Mouse (Mus musculus) v-Abl transformed pro-B cells (cell line): ENCODE measurements around the gene Dnaja3.

Experiments used
- in situ Hi-C, 2 experiments: fragments of 400-800 bp; cut with MboI; formaldehyde crosslinking; loops; one replicate each; pipeline ENCODE4 v1.15.1; 2025; ENCODE audit not compliant: unreplicated experiment in 2 of 2

The Dnaja3 gene

GRCm38 (mm10) chr16:4606431-4607084 is 33.2 kb upstream of the Dnaja3 start:
- in situ Hi-C loops, result loop anchor here (5.0 kb wide), 3 partner anchors 34 to 294 kb away; no protein-coding TSS in a partner anchor

DNA sequence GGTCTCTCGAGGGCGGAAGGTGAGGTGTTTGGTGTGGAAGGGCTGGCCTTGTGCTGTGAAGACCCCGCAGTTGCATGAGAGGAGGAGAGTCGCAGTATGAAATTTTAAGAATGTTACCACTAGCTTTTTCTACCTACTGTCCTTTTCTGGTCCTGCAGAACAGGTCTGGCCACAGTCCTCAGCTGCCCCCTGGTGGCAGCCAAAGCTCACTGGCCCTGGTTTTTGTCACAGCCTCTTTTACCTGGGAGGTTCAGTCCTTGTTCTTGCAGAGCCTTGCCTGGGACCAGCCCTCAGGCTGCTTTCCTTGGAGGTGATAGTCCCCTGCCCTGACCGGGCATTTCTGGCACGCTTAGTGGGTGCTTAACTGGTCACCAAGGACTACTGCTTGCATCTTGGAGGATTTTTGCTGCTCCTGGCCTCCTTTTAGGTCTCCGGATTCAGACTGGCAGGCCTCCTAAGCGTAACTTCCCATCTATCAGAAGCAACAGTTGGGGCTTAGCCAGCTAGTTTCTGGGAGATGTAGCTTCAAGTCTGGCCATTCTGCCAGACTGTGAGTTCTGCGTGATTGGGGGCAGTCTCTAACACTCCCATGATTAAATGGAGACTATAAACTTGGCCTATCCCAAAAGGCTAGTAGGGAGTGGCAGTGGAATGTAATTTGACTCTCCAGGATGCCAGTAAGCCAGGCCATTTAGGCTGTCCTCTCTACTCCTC is 31.8 kb upstream of the Dnaja3 start:
- in situ Hi-C loops, result loop anchor here (5.0 kb wide), 3 partner anchors 36 to 296 kb away; no protein-coding TSS in a partner anchor

DNA sequence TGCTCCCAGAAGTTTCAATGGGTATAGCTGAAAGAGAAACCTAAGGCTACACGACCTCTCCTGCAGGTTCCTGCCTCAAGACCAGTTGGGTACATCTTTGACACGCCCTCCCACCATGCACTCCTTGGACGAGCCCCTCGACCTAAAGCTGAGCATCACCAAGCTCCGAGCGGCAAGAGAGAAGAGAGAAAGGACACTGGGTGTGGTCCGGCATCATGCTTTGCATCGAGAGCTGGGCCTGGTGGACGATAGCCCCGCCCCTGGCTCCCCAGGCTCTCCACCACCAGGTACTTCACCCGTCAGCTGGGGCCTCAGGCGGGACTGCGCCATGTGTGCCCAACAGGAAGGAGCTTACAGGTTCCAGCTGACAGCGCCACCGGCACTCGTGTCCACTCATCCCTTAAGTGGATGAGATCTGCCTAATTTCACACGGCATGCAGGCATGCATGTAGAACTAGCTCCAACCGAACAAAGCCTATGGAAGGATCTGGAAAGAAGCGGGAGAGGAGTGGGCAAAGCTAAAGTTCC is 31.2 kb upstream of the Dnaja3 start:
- in situ Hi-C loops, result loop anchor here (5.0 kb wide), 3 partner anchors 36 to 296 kb away; no protein-coding TSS in a partner anchor

DNA sequence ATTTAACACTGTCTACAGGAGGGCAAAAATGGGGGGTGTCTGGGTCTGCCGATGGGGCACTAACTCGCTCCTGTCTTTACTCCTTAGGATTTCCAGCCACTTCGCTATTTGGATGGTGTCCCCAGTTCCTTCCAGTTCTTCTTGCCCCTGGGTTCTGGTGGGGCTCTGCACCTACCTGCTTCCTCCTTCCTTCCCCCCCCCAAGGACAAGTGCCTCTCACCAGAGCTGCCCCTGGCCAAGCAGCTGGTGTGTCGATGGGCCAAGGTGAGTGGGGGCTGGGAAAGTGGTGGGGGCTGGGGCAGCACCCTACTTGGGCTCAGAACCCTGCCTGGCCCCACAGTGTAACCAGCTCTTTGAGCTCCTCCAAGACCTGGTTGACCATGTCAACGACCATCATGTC is 28.6 kb upstream of the Dnaja3 start:
- in situ Hi-C loops, result loop anchor here (5.0 kb wide), 3 partner anchors 44 to 119 kb away; no protein-coding TSS in a partner anchor

GRCm38 (mm10) chr16:4611676-4612075 is 28.1 kb upstream of the Dnaja3 start:
- in situ Hi-C loops, result loop anchor here (5.0 kb wide), 3 partner anchors 44 to 119 kb away; no protein-coding TSS in a partner anchor

GRCm38 (mm10) chr16:4613736-4614135 is 26.1 kb upstream of the Dnaja3 start:
- in situ Hi-C loops, result loop anchor here (5.0 kb wide), 3 partner anchors 46 to 121 kb away; no protein-coding TSS in a partner anchor

DNA sequence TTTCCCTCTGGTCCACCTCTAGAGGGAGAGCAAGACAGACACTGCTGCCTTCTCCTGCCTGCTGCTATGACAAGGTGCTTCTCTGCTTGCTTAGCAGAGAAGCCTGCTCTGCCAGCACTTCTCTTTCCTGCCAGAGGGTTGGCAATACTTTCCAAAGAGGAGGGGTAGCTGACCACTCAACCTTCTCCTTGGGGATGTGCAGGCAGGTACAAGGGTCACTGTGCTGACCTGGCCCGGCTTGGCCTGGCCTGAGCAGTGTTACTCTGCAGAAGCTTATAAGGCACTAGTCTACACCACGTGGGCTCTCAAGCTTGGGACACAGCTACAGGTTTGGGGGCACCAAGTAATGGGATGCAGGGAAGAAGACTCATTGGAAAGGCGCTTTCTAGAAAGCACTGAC is 25.1 kb upstream of the Dnaja3 start:
- in situ Hi-C loops, result loop anchor here (5.0 kb wide), 4 partner anchors 47 to 122 kb away; partner anchors contain the start of gene Nmral1 (in 1 of the 2)

DNA sequence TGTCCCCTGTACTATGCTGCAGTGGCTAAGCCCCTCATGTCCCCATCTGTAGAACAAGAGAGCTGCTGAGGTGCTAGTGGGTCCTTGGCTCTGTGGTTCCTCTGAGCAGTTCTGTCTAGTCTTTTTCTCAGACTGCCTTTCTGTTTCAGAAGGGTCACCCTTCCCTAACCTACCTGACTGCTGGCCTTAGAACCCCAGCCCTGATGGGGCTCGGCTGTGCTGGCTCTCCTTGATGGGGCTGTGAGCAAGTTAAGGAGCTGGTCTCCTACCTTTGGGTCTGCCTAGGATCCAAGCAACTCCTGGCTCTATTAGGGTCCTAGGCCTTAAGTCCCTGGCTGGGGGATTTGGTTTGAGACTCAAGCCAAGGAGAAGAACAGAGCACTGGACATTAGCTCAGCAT is 24.5 kb upstream of the Dnaja3 start:
- in situ Hi-C loops, result loop anchor here in 1 of 2 experiments (5.0 kb wide), 1 partner anchor 102 kb away; the partner anchor contains the start of gene Nmral1

DNA sequence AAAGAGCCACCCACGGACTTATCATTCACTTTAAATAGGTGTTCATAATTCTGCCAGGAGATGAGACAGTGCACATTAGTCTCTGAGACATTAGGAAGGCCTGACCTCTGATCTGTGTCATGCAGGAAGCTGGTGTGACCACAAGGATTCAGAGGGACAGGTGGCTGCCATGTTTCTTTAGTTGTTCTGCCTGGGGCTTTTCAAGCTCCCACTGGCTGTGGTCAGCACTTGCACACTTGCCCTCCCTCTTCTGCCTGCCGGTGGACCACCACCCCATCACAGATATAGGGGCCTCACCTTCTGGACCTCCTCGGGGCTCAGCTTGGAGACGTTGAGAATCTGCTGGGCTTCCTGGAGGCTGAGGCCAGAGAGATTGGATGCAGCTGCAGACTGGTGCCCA is 23.0 kb upstream of the Dnaja3 start:
- in situ Hi-C loops, result loop anchor here in 1 of 2 experiments (5.0 kb wide), 1 partner anchor 100 kb away; the partner anchor contains the start of gene Nmral1

DNA sequence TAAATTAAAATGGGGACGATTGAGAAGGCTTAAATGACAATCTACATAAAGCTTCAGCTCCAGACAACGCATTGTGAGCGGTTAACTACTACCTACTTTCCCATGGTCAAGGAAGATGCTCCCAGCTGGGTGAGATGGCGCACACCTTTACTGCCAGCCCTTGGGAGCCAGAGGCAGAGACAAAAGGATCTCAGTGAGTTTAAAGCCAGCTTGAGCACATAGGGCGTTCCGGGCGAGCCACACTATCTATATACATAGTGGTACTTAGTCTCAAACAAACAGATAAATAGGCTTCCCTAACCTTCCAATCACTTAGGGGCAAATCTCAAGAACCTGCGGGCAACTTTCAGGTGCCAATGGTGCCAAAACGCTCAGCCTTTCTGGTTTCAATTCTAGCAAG is 15.7 kb upstream of the Dnaja3 start:
- in situ Hi-C loops, result no loop called here

DNA sequence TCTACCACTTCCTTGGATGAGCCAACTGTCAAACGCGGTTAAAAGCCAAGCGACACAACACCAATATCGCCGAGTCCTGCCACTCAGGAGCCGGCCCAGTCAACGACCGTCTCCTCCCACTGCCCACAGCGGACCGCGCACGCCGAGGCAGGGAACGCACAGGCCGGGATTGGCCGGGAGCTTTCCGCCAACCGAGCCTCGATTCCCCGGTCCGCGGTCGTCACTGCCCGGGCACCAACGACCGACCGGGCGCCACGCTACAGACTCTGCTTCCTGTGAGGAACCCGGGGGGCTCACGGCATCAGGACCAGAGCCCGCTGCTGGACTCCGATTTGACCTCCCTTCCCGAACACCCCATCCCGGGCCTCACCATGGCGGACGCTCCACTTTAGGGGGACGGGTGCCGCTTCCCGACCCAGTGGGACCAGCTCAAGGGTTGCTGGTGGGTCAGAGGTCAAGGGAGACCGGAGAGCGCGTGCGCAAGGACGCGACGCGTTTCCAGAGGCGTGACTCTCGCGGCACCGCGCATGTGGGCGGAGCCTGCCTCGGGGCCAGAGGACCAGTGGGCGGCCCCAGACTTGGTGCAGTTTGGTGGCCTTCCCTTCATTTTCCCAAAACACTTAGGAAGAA is 15.2 kb upstream of the Dnaja3 start, which contains the start of gene Pam16:
Gene Pam16, minus strand, starts transcription at position 508 of the 630 bp plus-strand sequence.
- in situ Hi-C loops, result no loop called here

- in situ Hi-C loops, result no loop called here
Observed at GRCm38 (mm10) chr16:4627105-4627504, 12.7 kb upstream of the Dnaja3 start.

DNA sequence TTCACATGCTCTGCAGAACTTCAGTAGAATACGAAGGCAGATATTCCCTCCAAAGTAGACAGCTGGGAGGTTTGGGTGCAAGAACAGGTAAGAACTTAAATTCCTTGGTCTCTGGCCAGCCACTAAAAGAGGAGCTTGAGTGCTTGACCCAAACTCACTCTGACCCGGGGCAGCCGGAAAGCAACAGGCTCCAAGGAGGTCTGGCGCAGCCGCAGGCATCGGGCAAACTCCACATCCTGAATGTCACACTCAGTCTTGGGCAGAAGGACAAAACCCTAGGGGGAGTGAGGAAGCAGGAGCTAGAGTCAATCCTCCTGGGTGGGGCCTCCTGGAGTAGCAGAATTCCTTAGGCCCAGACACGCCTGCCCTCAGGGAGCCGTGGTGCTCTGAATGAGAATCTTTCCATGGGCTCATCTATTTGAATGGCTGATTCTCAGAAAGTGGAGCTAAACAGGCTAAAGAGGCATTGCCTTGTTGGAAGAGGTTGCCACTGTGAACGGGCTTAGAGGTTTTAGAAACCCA is 10.8 kb upstream of the Dnaja3 start:
- in situ Hi-C loops, result no loop called here

GRCm38 (mm10) chr16:4629950-4630349 is 9.8 kb upstream of the Dnaja3 start:
- in situ Hi-C loops, result no loop called here

GRCm38 (mm10) chr16:4632050-4632449 is 7.7 kb upstream of the Dnaja3 start:
- in situ Hi-C loops, result no loop called here

DNA sequence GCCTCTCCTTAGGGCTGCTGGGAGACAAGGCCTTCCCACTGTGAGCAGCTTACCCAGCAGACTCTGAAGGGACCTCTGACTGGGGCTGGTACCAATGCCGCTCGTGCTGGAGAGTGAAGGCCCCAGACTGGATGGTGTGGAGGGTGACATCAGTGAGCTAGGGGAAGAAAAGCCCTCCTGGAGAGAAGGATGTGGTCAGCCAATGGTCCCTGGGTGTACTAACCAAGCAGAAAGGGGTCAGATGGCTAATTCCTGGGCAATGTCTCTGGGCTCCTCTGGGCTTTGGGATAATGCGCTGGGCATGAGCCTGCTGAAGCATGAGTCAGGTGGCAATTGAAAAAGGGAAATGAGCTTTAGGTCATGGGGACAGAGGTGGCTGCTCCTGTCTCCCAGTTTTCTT is 6.1 kb upstream of the Dnaja3 start:
- in situ Hi-C loops, result no loop called here

DNA sequence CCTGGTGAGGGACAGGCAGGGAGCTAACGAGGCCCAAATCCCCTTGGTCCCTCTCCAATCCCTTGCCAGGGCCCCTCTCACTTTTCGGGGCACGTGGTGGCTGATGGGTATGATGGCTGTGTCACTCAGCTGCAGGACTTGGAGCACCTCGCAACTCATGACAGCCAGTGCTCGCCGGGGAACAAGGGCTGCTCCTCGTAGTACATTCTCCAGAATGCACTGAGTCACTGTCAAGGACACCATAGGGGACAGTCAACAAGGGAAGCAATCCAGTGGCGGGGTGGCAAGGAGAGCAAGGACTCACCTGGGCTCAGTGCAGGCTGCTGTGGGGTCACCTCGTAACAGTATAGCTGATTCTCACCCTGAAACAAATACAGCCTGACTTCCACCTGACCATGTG is 5.1 kb upstream of the Dnaja3 start:
- in situ Hi-C loops, result no loop called here

GRCm38 (mm10) chr16:4635760-4636159 is 4.0 kb upstream of the Dnaja3 start:
- in situ Hi-C loops, result no loop called here

GRCm38 (mm10) chr16:4638891-4639390 is 848 bp upstream of the Dnaja3 start:
- in situ Hi-C loops, result no loop called here

- in situ Hi-C loops, result no loop called here
Observed at GRCm38 (mm10) chr16:4640267-4641005, 647 bp downstream of the Dnaja3 start.
